ENCODE assay signal across 8 mouse cellular contexts in the genomic region with DNA sequence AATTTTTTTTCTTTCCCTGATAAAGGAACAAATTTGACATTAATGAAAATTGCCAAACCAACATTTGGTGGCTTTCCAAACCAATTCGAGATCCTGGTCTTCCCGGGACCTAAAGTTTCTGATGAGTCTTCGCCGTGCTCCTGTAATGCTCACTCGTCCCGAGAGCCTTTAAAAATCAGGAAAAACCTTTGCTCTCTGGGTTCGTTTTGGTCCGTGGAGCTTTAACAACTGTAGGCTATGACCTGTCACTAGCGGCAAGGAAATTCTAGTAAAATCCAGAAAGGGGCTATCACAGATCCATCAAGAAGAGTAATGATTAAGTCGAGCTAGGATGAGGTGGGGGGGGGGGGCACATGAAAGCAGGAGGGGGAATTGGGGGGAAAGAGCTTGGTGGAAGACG. TPM values are rescaled to one million over a fixed set of nuclear protein-coding genes. Genes with fewer than 3 reads are reported as not detected.
A peak's percentile ranks its signal among the peaks of the same experiment; 100 is the strongest.
DNase-seq lines count a peak whose midpoint lies in the region; ATAC-seq and TF ChIP-seq lines count a peak whose summit lies in the region.

No protein-coding gene starts in this region.

- H3K9me3 ChIP-seq in lung, embryonic 14.5 days (ENCODE audit: low read depth, low read length), result no peaks in the 10 kb centered on the region
- H3K9me3 ChIP-seq in embryonic facial prominence, embryonic 14.5 days (ENCODE audit: control insufficient read depth, low read length), result no peaks in the 10 kb centered on the region
- no peaks in the 10 kb centered on the region for H3K9me3 ChIP-seq in kidney, postnatal 0 days (replicated peaks; ENCODE audit: low read length)
- no peaks in the 10 kb centered on the region for H3K9me3 ChIP-seq in neural tube, embryonic 14.5 days (ENCODE audit: control insufficient read depth, low read length)

- peak; percentile 31 for DNase-seq in lung, embryonic 14.5 days
- DNase-seq in lung, postnatal 14 days, result no peak
- DNase-seq in embryonic facial prominence, embryonic 14.5 days (ENCODE audit: low spot score), result no peak
- peak; percentile 28 for DNase-seq in kidney, postnatal 0 days (ENCODE audit: low spot score)
- no peak for DNase-seq in Muller cell, postnatal 12 days (ENCODE audit: inconsistent ontology term)
- DNase-seq in adrenal gland, postnatal 10 days, result no peak

- peak; percentile 8 for ATAC-seq in lung, embryonic 14.5 days (ENCODE audit: insufficient read depth)
- no peak for ATAC-seq in embryonic facial prominence, embryonic 14.5 days (ENCODE audit: low read depth)
- peak; percentile 64 for ATAC-seq in kidney, postnatal 0 days (replicated peaks; ENCODE audit: low FRiP score, low read depth)
- no peak for ATAC-seq in neural tube, embryonic 14.5 days (ENCODE audit: low read depth)
- ATAC-seq in CD4-positive, CD25-positive, alpha-beta regulatory T cell, adult 4 months, result no peak

- peak overlapping the region; percentile 78 for H3K4me2 ChIP-seq in lung, embryonic 14.5 days
- H3K4me2 ChIP-seq in embryonic facial prominence, embryonic 14.5 days (ENCODE audit: low read depth, low read length), result peak overlapping the region; percentile 73
- H3K4me2 ChIP-seq in kidney, postnatal 0 days (ENCODE audit: low read length), result peak overlapping the region; percentile 66
- peak overlapping the region; percentile 51 for H3K4me2 ChIP-seq in neural tube, embryonic 14.5 days (ENCODE audit: low read depth, low read length)

- no peak for TF ChIP-seq CTCF in lung, embryonic 14.5 days (IDR thresholded peaks at IDR 0.05; ENCODE audit: low read depth)
- TF ChIP-seq CTCF in kidney, postnatal 0 days (IDR thresholded peaks at IDR 0.05; ENCODE audit: low read depth), result no peak

- H3K4me1 ChIP-seq in lung, embryonic 14.5 days (ENCODE audit: insufficient read depth), result no peaks in the 10 kb centered on the region
- H3K4me1 ChIP-seq in embryonic facial prominence, embryonic 14.5 days (ENCODE audit: control insufficient read depth, insufficient read depth, low read length), result peaks cover 7% of the 10 kb centered on the region; the same call in 1 of the 2 replicates
- H3K4me1 ChIP-seq in kidney, postnatal 0 days (replicated peaks; ENCODE audit: insufficient read depth, low read length), result 0 out of 2 replicates have a peak, but pooled peaks cover 3% of the 10 kb centered on the region
- peaks cover 8% of the 10 kb centered on the region; the same call in 1 of the 2 replicates for H3K4me1 ChIP-seq in neural tube, embryonic 14.5 days (ENCODE audit: control insufficient read depth, insufficient read depth, low read length)

- H3K4me3 ChIP-seq in lung, embryonic 14.5 days (ENCODE audit: low read depth, low read length), result peak overlapping the region; percentile 79
- peak overlapping the region; percentile 67 for H3K4me3 ChIP-seq in embryonic facial prominence, embryonic 14.5 days (ENCODE audit: low read depth, low read length)
- H3K4me3 ChIP-seq in kidney, postnatal 0 days (replicated peaks; ENCODE audit: low read depth, low read length), result peak overlapping the region; percentile 62
- peak overlapping the region; percentile 59 for H3K4me3 ChIP-seq in neural tube, embryonic 14.5 days (ENCODE audit: low read depth, low read length)

- peak overlapping the region; percentile 81 for H3K27ac ChIP-seq in lung, embryonic 14.5 days (ENCODE audit: low read depth)
- H3K27ac ChIP-seq in embryonic facial prominence, embryonic 14.5 days (replicated peaks; ENCODE audit: low read depth, low read length), result peak overlapping the region; percentile 87
- peak overlapping the region; percentile 82 for H3K27ac ChIP-seq in kidney, postnatal 0 days
- H3K27ac ChIP-seq in neural tube, embryonic 14.5 days (ENCODE audit: low read depth, low read length), result peak overlapping the region; percentile 86

- WGBS in lung, embryonic 14.5 days, result 2% methylated on average over 11 of the region's 11 CpGs
- 3% methylated on average over 11 of the region's 11 CpGs for WGBS in embryonic facial prominence, embryonic 14.5 days
- WGBS in kidney, postnatal 0 days, result under 1% methylated on average over 11 of the region's 11 CpGs
- WGBS in neural tube, embryonic 14.5 days, result 4% methylated on average over 11 of the region's 11 CpGs

- peaks cover 40% of the 10 kb centered on the region for H3K36me3 ChIP-seq in lung, embryonic 14.5 days (ENCODE audit: insufficient read depth)
- H3K36me3 ChIP-seq in embryonic facial prominence, embryonic 14.5 days (ENCODE audit: control insufficient read depth, insufficient read depth, low read length), result peaks cover 38% of the 10 kb centered on the region
- H3K36me3 ChIP-seq in kidney, postnatal 0 days (ENCODE audit: insufficient read depth, low read length), result peaks cover 29% of the 10 kb centered on the region
- H3K36me3 ChIP-seq in neural tube, embryonic 14.5 days (ENCODE audit: control insufficient read depth, insufficient read depth, low read length), result peaks cover 25% of the 10 kb centered on the region

- peak overlapping the region; percentile 79 for H3K9ac ChIP-seq in lung, embryonic 14.5 days
- H3K9ac ChIP-seq in embryonic facial prominence, embryonic 14.5 days (ENCODE audit: low read depth, low read length), result peak overlapping the region; percentile 84
- peak overlapping the region; percentile 75 for H3K9ac ChIP-seq in kidney, postnatal 0 days (ENCODE audit: low read depth, low read length)
- peak overlapping the region; percentile 66 for H3K9ac ChIP-seq in neural tube, embryonic 14.5 days (replicated peaks; ENCODE audit: low read depth, low read length)

- no peaks in the 10 kb centered on the region for H3K27me3 ChIP-seq in lung, embryonic 14.5 days (ENCODE audit: insufficient read depth, low read length)
- no peaks in the 10 kb centered on the region for H3K27me3 ChIP-seq in embryonic facial prominence, embryonic 14.5 days (replicated peaks; ENCODE audit: control insufficient read depth, insufficient read depth, low read length)
- no peaks in the 10 kb centered on the region for H3K27me3 ChIP-seq in kidney, postnatal 0 days (ENCODE audit: insufficient read depth, low read length)
- H3K27me3 ChIP-seq in neural tube, embryonic 14.5 days (ENCODE audit: control insufficient read depth, insufficient read depth, low read length), result no peaks in the 10 kb centered on the region

RNA-seq across cellular contexts. Expression of a gene that starts 0.6 kb away (rescaled TPM):
- 169 and 171 TPM in 2 replicates for polyA plus RNA-seq in lung, embryonic 14.5 days (2014; fragmentation: Nextera tagmentation; extraction: Ambion mirVana)
- polyA plus RNA-seq in embryonic facial prominence, embryonic 14.5 days (2014; fragmentation: Nextera tagmentation; extraction: Ambion mirVana), result 124 and 126 TPM in 2 replicates
- polyA plus RNA-seq in kidney, postnatal 0 days (2015; fragmentation: Nextera tagmentation; extraction: Ambion mirVana), result 138 and 147 TPM in 2 replicates
- 69.9 and 82.1 TPM in 2 replicates for polyA plus RNA-seq in neural tube, embryonic 14.5 days (2014; fragmentation: Nextera tagmentation; extraction: Ambion mirVana)
- polyA plus RNA-seq in CD4-positive, CD25-positive, alpha-beta regulatory T cell, adult 4 months (2017; shearing (Covaris generic)), result 100 to 1,000 TPM; 159 to 205 TPM
- total RNA-seq in adrenal gland, postnatal 10 days (2021), result 10 to 100 TPM; 84.3 to 99.2 TPM

RNA-seq across cellular contexts. Expression of a gene that starts 9.4 kb away (rescaled TPM):
- polyA plus RNA-seq in lung, embryonic 14.5 days (2014; fragmentation: Nextera tagmentation; extraction: Ambion mirVana), result 58.2 and 64.7 TPM in 2 replicates
- polyA plus RNA-seq in embryonic facial prominence, embryonic 14.5 days (2014; fragmentation: Nextera tagmentation; extraction: Ambion mirVana), result 86.2 and 92.3 TPM in 2 replicates
- polyA plus RNA-seq in kidney, postnatal 0 days (2015; fragmentation: Nextera tagmentation; extraction: Ambion mirVana), result 143 and 151 TPM in 2 replicates
- 58.3 and 60.4 TPM in 2 replicates for polyA plus RNA-seq in neural tube, embryonic 14.5 days (2014; fragmentation: Nextera tagmentation; extraction: Ambion mirVana)
- polyA plus RNA-seq in CD4-positive, CD25-positive, alpha-beta regulatory T cell, adult 4 months (2017; shearing (Covaris generic)), result 10 to 100 TPM; 16.1 to 18.9 TPM
- 10 to 100 TPM; 68.3 to 72.5 TPM for total RNA-seq in adrenal gland, postnatal 10 days (2021)

RNA-seq across cellular contexts. Expression of a gene that starts 18.4 kb away (rescaled TPM):
- 0.24 and 0.37 TPM in 2 replicates for polyA plus RNA-seq in lung, embryonic 14.5 days (2014; fragmentation: Nextera tagmentation; extraction: Ambion mirVana)
- 0.21 and 0.31 TPM in 2 replicates for polyA plus RNA-seq in embryonic facial prominence, embryonic 14.5 days (2014; fragmentation: Nextera tagmentation; extraction: Ambion mirVana)
- 0.12 and 0.14 TPM in 2 replicates for polyA plus RNA-seq in kidney, postnatal 0 days (2015; fragmentation: Nextera tagmentation; extraction: Ambion mirVana)
- polyA plus RNA-seq in neural tube, embryonic 14.5 days (2014; fragmentation: Nextera tagmentation; extraction: Ambion mirVana), result 0.32 TPM in 1 of 2 replicates, not detected in the other
- polyA plus RNA-seq in CD4-positive, CD25-positive, alpha-beta regulatory T cell, adult 4 months (2017; shearing (Covaris generic)), result under 1 TPM in 1 of 2 experiments, not detected in 1; 0.49 TPM
- total RNA-seq in adrenal gland, postnatal 10 days (2021), result not detected

RNA-seq across cellular contexts. Expression of a gene that starts 29.9 kb away (rescaled TPM):
- polyA plus RNA-seq in lung, embryonic 14.5 days (2014; fragmentation: Nextera tagmentation; extraction: Ambion mirVana), result 77.4 and 79.3 TPM in 2 replicates
- 62.6 and 68.5 TPM in 2 replicates for polyA plus RNA-seq in embryonic facial prominence, embryonic 14.5 days (2014; fragmentation: Nextera tagmentation; extraction: Ambion mirVana)
- polyA plus RNA-seq in kidney, postnatal 0 days (2015; fragmentation: Nextera tagmentation; extraction: Ambion mirVana), result 59.9 and 64.7 TPM in 2 replicates
- 62.5 and 65.8 TPM in 2 replicates for polyA plus RNA-seq in neural tube, embryonic 14.5 days (2014; fragmentation: Nextera tagmentation; extraction: Ambion mirVana)
- polyA plus RNA-seq in CD4-positive, CD25-positive, alpha-beta regulatory T cell, adult 4 months (2017; shearing (Covaris generic)), result 10 to 100 TPM; 24.4 to 25.5 TPM
- total RNA-seq in adrenal gland, postnatal 10 days (2021), result 10 to 100 TPM; 42.2 to 46.5 TPM

RNA-seq across cellular contexts. Expression of a gene that starts 52.9 kb away (rescaled TPM):
- 0.77 and 1.5 TPM in 2 replicates for polyA plus RNA-seq in lung, embryonic 14.5 days (2014; fragmentation: Nextera tagmentation; extraction: Ambion mirVana)
- 1.2 and 1.6 TPM in 2 replicates for polyA plus RNA-seq in embryonic facial prominence, embryonic 14.5 days (2014; fragmentation: Nextera tagmentation; extraction: Ambion mirVana)
- 9.0 and 10.6 TPM in 2 replicates for polyA plus RNA-seq in kidney, postnatal 0 days (2015; fragmentation: Nextera tagmentation; extraction: Ambion mirVana)
- polyA plus RNA-seq in neural tube, embryonic 14.5 days (2014; fragmentation: Nextera tagmentation; extraction: Ambion mirVana), result 2.1 TPM in 2 replicates
- not detected for polyA plus RNA-seq in CD4-positive, CD25-positive, alpha-beta regulatory T cell, adult 4 months (2017; shearing (Covaris generic))
- 10 to 100 TPM; 18.0 to 54.7 TPM for total RNA-seq in adrenal gland, postnatal 10 days (2021)

Comparison
In these comparisons a context has a peak if more than half of its experiments do, and no peak if none do; other contexts are left out.
1. DNase-seq: peak in lung, embryonic 14.5 days (single experiment) and kidney, postnatal 0 days (single experiment); none in lung, postnatal 14 days (single experiment), embryonic facial prominence, embryonic 14.5 days (single experiment), Muller cell, postnatal 12 days (single experiment) and adrenal gland, postnatal 10 days (single experiment).
2. ATAC-seq: peak in lung, embryonic 14.5 days (single experiment) and kidney, postnatal 0 days (single experiment); none in embryonic facial prominence, embryonic 14.5 days (single experiment), neural tube, embryonic 14.5 days (single experiment) and CD4-positive, CD25-positive, alpha-beta regulatory T cell, adult 4 months (single experiment).
3. Peak in every context shown above with its lines, with median percentiles within 50 percentile points of each other: H3K27ac ChIP-seq, H3K4me2 ChIP-seq, H3K4me3 ChIP-seq and H3K9ac ChIP-seq.